16 mouse cellular contexts compared by ENCODE assay signal in the genomic region with DNA sequence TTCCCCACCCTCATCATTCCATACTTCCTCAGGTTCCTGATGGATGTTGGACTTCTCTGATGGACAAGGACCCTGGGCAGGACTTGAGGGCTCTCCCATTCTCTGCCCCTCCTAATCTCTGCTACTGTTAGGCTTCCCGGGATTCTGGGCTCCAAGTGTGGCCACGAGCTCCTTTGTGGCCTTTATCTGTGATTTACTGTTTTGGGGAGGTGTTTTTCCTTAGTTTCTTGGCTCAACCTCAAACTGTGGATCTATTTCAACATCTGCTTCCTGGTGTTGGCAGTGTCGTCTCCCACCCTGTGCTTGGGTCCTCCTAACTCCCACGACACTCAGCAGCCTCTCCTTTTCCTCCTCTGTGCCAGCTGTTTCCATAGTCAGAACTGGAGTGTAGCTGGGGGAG.
DNase-seq lines count a peak whose midpoint lies in the region; ATAC-seq and TF ChIP-seq lines count a peak whose summit lies in the region.
"Had no signal": no experiment of that assay in that cellular context is flagged by ENCODE, and none has a peak within 500 bp of the region (broad histone marks: within the 10 kb centered on the region; RNA-seq: fewer than 3 reads in every experiment).

No protein-coding gene starts in this region.

- no peaks in the 10 kb centered on the region for H3K36me3 ChIP-seq in hindbrain, embryonic 12.5 days
- no peaks in the 10 kb centered on the region for H3K36me3 ChIP-seq in hindbrain, postnatal 0 days (ENCODE audit: insufficient read depth, low read length)
- H3K36me3 ChIP-seq in forebrain, embryonic 15.5 days = no peaks in the 10 kb centered on the region
- no peaks in the 10 kb centered on the region for H3K36me3 ChIP-seq in midbrain, embryonic 13.5 days
- H3K36me3 ChIP-seq: embryonic facial prominence, embryonic 12.5 days; G1E; limb, embryonic 12.5 days had no signal

- DNase-seq in hindbrain, postnatal 0 days (ENCODE audit: low spot score) = no peak
- DNase-seq in kidney, postnatal 10 days = peak; percentile 35
- DNase-seq in spleen, adult 18-20 months = no peak
- no peak for DNase-seq in Muller cell, postnatal 12 days (ENCODE audit: inconsistent ontology term)
- no peak for DNase-seq in right cerebral cortex, postnatal 14 days
- DNase-seq: B cell, adult 2 months; cerebellum, postnatal 10 days; thymus, adult 2 months had no signal

- H3K4me3 ChIP-seq in hindbrain, embryonic 12.5 days = no peak overlapping the region
- H3K4me3 ChIP-seq in hindbrain, postnatal 0 days (ENCODE audit: low read length) = no peak overlapping the region
- no peak overlapping the region for H3K4me3 ChIP-seq in forebrain, embryonic 15.5 days
- H3K4me3 ChIP-seq in midbrain, embryonic 13.5 days (replicated peaks) = no peak overlapping the region
- H3K4me3 ChIP-seq: embryonic facial prominence, embryonic 12.5 days; limb, embryonic 12.5 days had no signal

- H3K27ac ChIP-seq in hindbrain, embryonic 12.5 days = peak overlapping the region; percentile 46
- no peak overlapping the region for H3K27ac ChIP-seq in hindbrain, postnatal 0 days
- H3K27ac ChIP-seq in forebrain, embryonic 15.5 days (replicated peaks) = peak overlapping the region; percentile 59
- peak overlapping the region; percentile 76 for H3K27ac ChIP-seq in midbrain, embryonic 13.5 days
- H3K27ac ChIP-seq: embryonic facial prominence, embryonic 12.5 days; limb, embryonic 12.5 days; macrophage had no signal

- no peak for ATAC-seq in hindbrain, embryonic 12.5 days (ENCODE audit: low FRiP score)
- ATAC-seq in hindbrain, postnatal 0 days = no peak
- no peak; the same call in 1 of the 2 replicates for ATAC-seq in forebrain, embryonic 15.5 days (replicated peaks)
- no peak for ATAC-seq in midbrain, embryonic 13.5 days
- ATAC-seq: activated CD4-positive, CD25-positive, alpha-beta regulatory T cell, adult 4 months had no signal

- peak overlapping the region; percentile 13; the same call in 1 of the 2 replicates for H3K4me2 ChIP-seq in hindbrain, embryonic 12.5 days (replicated peaks)
- no peak overlapping the region for H3K4me2 ChIP-seq in hindbrain, postnatal 0 days (ENCODE audit: low read depth, low read length)
- no peak overlapping the region for H3K4me2 ChIP-seq in forebrain, embryonic 15.5 days (replicated peaks)
- H3K4me2 ChIP-seq in midbrain, embryonic 13.5 days (replicated peaks) = no peak overlapping the region
- H3K4me2 ChIP-seq: embryonic facial prominence, embryonic 12.5 days; limb, embryonic 12.5 days had no signal

- H3K9ac ChIP-seq in hindbrain, embryonic 12.5 days = no peak overlapping the region
- H3K9ac ChIP-seq in hindbrain, postnatal 0 days (replicated peaks; ENCODE audit: low read length) = no peak overlapping the region
- H3K9ac ChIP-seq in forebrain, embryonic 15.5 days (replicated peaks) = no peak overlapping the region
- H3K9ac ChIP-seq in midbrain, embryonic 13.5 days (replicated peaks) = no peak overlapping the region
- H3K9ac ChIP-seq: embryonic facial prominence, embryonic 12.5 days; limb, embryonic 12.5 days had no signal

- peaks cover 27% of the 10 kb centered on the region for H3K4me1 ChIP-seq in hindbrain, embryonic 12.5 days
- H3K4me1 ChIP-seq in hindbrain, postnatal 0 days (ENCODE audit: insufficient read depth, low read length) = no peaks in the 10 kb centered on the region
- peaks cover 28% of the 10 kb centered on the region for H3K4me1 ChIP-seq in forebrain, embryonic 15.5 days
- H3K4me1 ChIP-seq in midbrain, embryonic 13.5 days (replicated peaks) = peaks cover 42% of the 10 kb centered on the region

- 0 out of 2 replicates have a peak, but pooled peaks cover 21% of the 10 kb centered on the region for H3K27me3 ChIP-seq in hindbrain, embryonic 12.5 days
- H3K27me3 ChIP-seq in hindbrain, postnatal 0 days (ENCODE audit: insufficient read depth, low read length) = no peaks in the 10 kb centered on the region
- H3K27me3 ChIP-seq in forebrain, embryonic 15.5 days = no peaks in the 10 kb centered on the region
- H3K27me3 ChIP-seq in midbrain, embryonic 13.5 days = no peaks in the 10 kb centered on the region; the same call in 1 of the 2 replicates
- H3K27me3 ChIP-seq: embryonic facial prominence, embryonic 12.5 days; limb, embryonic 12.5 days had no signal

- 53% methylated on average over 4 of the region's 4 CpGs for WGBS in hindbrain, embryonic 12.5 days
- 50% methylated on average over 4 of the region's 4 CpGs for WGBS in hindbrain, postnatal 0 days
- WGBS in forebrain, embryonic 15.5 days = 40% methylated on average over 4 of the region's 4 CpGs
- WGBS in midbrain, embryonic 13.5 days = 48% methylated on average over 4 of the region's 4 CpGs

- no peaks in the 10 kb centered on the region for H3K9me3 ChIP-seq in hindbrain, embryonic 12.5 days (replicated peaks)
- H3K9me3 ChIP-seq in hindbrain, postnatal 0 days (ENCODE audit: low read length) = no peaks in the 10 kb centered on the region
- H3K9me3 ChIP-seq in forebrain, embryonic 15.5 days = no peaks in the 10 kb centered on the region
- H3K9me3 ChIP-seq in midbrain, embryonic 13.5 days = no peaks in the 10 kb centered on the region
- H3K9me3 ChIP-seq: embryonic facial prominence, embryonic 12.5 days; limb, embryonic 12.5 days had no signal

- TF ChIP-seq CTCF in hindbrain, postnatal 0 days (IDR thresholded peaks at IDR 0.05; ENCODE audit: low read depth) = no peak
